Mouse (Mus musculus): ENCODE data around the gene Sec16b. TPM values are rescaled to one million over a fixed set of nuclear protein-coding genes. Genes with fewer than 3 reads are reported as not detected.

The Sec16b gene
- 0.35 and 0.40 TPM in 2 replicates for polyA plus RNA-seq (2021; fragmentation: Nextera tagmentation)
- long read RNA-seq, experiment 1, partial matches to known transcripts, result 0 of 1 reads
- long read RNA-seq, experiment 1, other reads (novel, unspliced or antisense), result 1 of 1 reads
- long read RNA-seq, experiment 2, partial matches to known transcripts, result 5 of 6 reads
- long read RNA-seq, experiment 2, other reads (novel, unspliced or antisense), result 1 of 6 reads

DNA sequence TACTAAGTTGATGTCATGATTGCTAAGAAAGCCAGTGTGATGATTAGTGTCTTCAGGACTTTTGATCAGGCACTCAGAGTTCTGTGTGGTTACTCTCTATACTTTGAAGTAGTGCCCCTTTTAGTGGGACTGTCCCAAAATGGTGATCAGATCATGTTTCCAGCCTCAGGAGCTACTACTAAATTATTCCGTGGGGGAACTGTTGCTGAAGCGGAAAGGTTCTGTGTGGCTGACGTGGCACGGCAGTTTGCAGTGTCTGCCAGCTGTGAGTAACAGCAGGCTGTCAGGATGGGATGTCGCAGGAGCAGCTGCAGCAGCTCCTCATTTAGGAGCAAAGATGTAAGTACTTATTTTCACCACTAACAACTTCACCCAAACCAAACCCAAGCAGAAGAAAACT, at the start of gene Sec16b:
Sec16b (plus strand) TSS at position 207 of the 400 bp plus-strand sequence.

GRCm38 (mm10) chr1:157458421-157459208, 47.9 kb upstream of the Sec16b start, which contains the start of gene Cryzl2:
TSS of gene Cryzl2 (plus strand) at chr1:157458577.

Other genes starting within 250 kb of the Sec16b start
- 16.8 and 29.5 TPM in 2 replicates for gene Rasal2, start 94.1 kb upstream of the Sec16b start, polyA plus RNA-seq (2021; fragmentation: Nextera tagmentation)
- 14.9 and 16.0 TPM in 2 replicates for gene Cryzl2, start 48.2 kb upstream of the Sec16b start, polyA plus RNA-seq (2021; fragmentation: Nextera tagmentation)